Mouse (Mus musculus) gastrocnemius, postnatal 14 days (tissue): ENCODE results near the gene Prtg. TPM values are rescaled to one million over a fixed set of nuclear protein-coding genes. Genes with fewer than 3 reads are reported as not detected.

Experiments used
- DNase-seq: peaks from one replicate; pipeline ENCODE4 v3.0.0; 2021; ENCODE audit warnings: mixed read lengths
- intact Hi-C: fragments of 180-260 bp; cut with DNase I; formaldehyde crosslinking; loops from one replicate; pipeline ENCODE4 v1.15.1; 2025; ENCODE audit warnings: low total_unique reads
- total RNA-seq, 2 experiments: library from RNA; stranded (reverse); gene quantifications; 2 replicates each; pipeline ENCODE4 v1.2.3; 2021

The Prtg gene
- total RNA-seq, 2 experiments from 2014 or later = 0.45 to 0.80 TPM

DNA sequence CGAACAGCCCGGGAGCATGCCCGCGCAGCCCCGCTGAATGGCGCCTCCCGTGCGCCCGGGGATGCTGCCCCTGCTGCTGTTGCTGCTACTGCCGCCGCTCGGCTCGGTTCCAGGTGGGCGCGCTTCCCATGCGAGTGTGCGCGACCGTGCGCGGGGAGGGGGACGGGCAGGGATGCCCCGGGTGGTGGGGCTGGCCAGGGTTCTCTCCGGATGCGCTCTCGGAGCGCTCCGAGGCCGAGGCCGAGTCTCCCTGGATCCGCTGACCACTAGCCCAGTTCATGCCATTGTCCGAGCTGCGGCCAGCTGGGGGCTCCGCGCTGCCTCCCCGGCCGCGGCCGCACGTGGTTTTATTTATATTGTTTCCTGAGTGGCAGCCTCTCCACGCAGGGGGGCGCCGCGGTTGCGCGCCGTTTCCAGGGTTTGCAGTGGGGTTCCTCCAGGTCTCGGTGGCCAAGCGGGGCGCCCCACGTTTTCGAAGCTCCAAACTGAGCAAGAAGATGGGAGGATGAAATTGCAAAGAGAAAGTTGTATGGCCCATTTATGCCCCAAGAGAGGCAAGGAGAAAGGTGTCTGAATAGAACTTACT, 839 bp downstream of the Prtg start:
- DNase-seq = peak; percentile 59
- intact Hi-C loops = no loop called here

DNA sequence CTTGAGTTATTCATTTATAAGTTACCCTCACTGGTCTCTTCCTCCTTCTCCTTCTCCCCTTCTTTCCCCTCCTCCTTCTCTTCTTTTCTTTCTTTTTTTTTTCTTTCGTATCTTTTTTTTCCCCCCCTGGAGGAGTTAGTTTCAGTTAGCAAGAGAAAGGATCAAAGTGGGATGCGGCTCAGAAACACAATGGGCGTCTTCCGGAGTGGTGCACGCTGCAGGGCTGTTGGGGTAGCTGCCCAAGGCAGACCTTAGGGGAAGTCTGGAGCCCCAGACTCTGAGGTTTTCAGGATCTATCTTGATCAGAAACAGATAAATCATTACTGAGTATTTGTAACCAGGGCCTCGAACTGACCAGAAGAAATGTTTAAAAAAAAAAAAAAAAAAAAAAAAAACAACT, 1.5 kb downstream of the Prtg start:
- no peak for DNase-seq
- intact Hi-C loops = no loop called here

DNA sequence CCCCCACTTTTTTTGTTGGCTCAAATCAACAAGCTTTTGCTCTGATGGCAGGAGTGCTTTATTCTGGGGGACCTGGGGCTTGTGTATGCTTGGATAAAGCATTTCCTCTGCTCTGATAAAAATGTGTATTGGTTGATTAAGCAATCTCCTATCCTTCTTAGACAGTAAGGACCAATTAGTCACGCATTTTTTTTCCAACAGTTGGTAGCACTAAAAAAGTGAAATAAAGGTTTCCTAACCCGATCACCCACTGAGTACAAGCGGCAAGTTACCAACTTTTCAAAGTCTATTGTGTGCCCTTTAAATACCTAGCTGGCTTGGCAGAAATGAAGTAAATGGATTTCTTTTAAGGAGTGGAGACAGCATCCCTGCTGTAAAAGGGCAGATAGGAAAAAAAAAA, 1.9 kb downstream of the Prtg start:
- DNase-seq = no peak
- intact Hi-C loops = no loop called here

DNA sequence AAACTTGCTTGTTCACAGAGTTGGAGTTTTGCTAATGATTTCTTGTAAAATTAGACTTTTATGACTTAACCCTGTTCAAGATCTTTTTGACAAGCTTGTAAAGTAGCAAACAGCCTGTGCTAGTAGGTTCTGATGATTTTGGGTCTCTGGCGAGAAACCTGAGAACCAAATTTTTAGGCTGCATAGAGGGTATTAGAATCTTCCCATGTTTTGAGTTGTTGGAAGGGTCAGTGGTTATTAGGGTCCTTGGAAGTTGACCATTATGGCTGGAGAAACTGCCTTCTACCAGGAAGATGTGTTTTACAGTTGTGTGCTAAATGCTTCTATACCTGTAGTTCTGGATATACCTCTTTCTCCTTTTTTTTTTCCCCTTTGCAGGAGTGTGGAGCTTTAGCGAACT, 2.4 kb downstream of the Prtg start:
- intact Hi-C loops = no loop called here
- no peak for DNase-seq

DNA sequence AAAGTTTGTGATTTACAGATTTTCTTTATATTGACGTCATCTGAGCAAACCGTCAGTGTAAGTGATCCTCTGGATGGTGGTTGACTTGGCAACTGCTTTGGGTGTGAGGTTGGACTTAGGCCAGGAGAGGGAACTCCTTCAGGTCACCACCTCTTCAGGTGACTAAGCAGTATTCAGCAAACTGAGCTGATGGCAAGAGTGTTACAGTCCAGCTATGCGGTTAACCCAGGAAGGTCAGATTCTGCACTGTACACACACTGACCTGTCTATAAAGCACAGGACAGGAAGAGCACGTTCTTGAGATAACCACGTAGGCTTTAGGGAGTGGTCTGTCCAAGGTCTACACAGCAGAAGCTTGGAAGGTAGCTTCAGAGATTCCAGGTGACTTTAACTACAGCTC, 3.9 kb downstream of the Prtg start:
- intact Hi-C loops = no loop called here
- no peak for DNase-seq

DNA sequence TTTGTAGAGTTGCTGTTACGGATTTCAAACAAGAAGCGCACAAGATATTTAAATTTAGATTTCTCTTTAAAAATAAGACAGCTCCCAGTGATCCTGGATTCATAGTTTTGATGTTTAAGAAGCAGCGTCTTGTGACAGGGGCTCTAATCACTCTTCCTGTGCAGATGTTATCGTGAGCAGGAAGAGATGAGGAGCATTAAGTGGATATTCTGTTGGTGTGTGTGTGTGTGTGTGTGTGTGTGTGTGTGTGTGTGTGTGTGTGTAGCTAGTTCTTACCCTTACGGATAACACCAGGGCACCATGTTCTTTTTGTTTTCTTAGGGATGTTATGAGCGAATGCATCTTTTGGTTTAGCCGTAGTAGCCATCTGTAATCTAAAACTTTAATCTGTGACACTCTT, 5.4 kb downstream of the Prtg start:
- intact Hi-C loops = no loop called here
- DNase-seq = no peak

DNA sequence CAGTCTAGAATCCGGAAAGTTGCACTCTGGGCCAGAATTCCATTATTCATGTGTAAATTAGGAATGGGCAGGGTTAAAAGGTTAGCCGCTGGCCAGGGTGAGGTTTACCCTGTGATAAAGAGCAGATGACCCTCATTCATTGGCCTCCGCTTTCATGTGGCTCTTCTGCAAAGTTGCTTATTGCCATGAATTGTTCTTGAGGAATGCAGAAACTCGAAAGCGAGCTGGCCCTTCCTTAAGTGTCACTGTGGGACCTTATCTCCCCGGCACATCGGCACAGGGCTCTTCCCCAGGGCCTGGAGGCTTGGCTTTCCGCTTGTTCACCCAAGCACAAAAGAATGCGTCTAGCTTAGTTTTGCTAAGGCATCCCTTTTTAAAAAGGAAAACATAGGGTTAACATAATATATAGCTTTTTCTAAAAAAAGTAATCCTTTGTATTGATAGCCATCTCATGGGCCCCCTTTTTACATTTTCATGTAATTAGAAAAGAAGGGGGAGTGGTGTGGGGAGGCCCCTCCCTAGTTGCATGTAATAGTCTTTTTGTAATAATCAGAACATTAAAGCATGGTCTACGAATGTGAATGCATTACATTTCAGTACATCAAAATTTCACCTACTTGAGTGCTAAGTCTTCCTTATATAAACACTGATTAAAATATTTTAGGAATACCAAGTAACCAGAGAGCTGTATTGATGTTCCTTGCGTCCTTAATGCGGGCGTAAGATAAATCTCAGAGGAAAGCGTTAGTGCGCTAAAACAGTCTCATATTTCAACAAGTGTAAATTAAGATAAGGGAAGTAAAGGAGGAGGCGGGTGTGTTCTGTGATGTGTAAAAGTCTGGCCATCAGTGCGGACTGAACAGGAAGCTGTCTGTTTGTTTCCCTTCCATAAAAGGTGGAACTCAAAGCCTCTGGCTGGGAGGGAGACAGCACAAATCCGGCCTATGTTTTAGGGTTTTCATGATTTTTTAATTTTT, 6.2 kb downstream of the Prtg start:
- intact Hi-C loops = no loop called here
- no peak for DNase-seq

DNA sequence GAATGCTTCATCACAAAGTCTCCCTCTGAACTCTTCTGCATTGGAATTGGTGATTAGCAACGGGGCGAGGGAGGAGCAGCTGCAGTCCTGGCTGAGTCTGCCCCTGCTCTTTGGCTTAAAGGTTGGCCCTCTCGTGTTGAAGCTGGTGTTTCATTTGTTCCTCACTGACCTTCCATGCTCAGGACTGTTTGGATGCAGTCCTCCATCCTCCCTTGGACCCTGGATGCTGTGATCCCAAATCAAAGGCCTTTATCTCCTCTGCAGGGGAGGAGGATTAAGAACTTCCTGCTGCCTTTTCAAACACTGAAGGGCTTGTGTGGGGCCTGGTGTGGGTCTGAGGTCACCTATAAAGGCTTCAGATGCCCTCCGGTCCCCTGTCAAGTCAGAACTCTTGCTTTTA, 18.8 kb downstream of the Prtg start:
- no peak for DNase-seq
- intact Hi-C loops = no loop called here

DNA sequence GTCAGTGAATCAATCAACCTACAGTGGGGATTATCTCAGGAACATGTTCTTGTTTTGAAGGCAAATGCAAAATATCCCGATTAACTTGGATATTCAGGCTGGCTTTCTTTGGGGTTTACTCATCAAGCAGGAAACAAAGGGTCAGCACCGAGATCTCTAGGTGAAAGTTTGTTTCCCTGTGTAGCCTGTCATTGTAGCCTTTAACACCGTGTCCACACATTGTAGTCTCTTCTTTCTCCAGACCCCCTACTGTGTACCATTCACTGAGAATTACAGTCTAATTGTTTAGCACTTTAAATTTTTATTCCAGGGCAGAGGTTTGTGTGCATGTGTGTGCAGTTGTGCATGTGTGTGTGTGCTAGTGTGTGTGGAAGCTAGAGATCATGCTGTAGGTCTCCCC, 19.3 kb downstream of the Prtg start:
- DNase-seq = no peak
- intact Hi-C loops = no loop called here

DNA sequence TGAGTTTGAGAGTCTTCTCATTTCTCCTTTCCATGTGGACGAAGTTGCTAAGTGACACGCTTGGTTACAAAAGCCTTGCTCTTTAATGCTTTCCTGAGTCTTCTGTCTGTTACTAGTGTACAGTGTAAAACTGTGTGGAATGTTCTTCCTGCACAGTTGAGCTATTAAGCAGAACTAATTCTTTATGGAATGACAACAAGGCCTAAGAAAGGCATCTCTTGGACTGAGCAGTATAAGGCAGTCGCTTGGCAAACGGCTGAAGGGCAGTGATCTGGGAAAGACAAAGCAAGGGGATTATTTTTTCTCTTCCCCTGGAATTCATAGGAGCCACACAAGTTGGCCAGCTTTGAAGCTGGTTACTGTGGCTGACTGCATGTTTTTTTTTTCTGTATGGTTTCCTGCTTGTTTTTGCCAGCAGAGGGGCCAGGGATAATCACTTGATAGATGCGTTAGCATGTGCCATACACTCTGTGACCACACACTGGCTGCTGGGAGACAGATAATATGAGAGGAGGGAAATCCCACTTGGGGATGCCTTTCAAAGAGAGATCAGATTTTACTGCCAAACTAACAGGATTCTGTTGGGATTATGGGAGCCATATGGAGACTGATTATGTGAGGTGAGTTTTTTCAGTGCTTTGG, 22.1 kb downstream of the Prtg start:
- intact Hi-C loops = no loop called here
- DNase-seq = no peak

DNA sequence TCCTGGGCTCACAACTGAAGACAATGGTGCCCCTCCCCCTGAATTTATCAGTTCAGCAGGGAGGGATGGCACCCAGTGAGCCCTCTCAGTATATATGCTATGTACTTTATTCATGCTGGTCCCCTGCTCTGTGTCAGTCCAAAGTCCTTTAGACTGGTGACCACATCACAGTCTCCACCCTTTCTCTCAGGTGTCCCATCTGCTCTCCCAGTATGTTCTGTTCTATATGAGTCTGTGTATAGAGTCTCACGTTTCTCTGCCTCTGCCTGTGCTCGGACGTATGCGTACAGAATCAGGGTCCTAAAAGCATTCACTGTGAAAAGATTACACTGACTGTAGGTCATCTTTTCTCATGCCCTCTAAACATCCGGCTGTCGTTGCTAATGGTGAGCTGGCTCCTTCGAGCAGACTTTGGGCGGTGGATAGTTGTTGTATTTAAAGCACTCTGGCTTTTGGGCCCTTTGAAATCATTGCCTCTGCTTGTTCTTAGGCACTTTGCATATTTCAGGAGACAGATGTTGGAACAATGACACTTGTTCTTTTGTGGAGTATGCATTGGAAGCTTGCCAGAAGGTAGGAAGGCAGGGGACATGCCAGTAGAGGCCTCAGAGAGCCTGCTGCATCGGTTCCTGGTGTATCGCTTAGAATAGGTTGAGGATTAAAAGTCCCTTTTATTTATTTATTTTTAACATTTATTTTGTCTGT, 27.5 kb downstream of the Prtg start:
- intact Hi-C loops = no loop called here
- DNase-seq = no peak

DNA sequence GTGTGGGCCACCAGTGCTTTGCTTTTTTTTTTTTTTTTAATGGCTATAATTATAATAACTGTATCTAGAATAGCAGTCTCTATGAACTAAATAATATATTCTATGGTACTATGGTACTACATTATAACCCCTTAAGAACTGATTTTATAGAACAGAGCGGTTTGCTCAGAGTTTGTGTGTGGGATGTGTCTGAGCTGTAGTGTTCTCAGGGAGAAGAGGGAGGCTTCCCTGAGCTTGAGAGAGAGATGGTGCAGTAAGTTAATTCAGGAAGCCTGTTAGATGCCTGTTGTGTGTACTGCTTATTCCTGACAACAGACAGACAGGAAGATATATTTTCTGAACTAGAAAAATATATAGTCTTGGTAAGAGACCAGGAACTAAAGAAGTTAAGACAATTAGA, 28.3 kb downstream of the Prtg start:
- intact Hi-C loops = no loop called here
- no peak for DNase-seq

DNA sequence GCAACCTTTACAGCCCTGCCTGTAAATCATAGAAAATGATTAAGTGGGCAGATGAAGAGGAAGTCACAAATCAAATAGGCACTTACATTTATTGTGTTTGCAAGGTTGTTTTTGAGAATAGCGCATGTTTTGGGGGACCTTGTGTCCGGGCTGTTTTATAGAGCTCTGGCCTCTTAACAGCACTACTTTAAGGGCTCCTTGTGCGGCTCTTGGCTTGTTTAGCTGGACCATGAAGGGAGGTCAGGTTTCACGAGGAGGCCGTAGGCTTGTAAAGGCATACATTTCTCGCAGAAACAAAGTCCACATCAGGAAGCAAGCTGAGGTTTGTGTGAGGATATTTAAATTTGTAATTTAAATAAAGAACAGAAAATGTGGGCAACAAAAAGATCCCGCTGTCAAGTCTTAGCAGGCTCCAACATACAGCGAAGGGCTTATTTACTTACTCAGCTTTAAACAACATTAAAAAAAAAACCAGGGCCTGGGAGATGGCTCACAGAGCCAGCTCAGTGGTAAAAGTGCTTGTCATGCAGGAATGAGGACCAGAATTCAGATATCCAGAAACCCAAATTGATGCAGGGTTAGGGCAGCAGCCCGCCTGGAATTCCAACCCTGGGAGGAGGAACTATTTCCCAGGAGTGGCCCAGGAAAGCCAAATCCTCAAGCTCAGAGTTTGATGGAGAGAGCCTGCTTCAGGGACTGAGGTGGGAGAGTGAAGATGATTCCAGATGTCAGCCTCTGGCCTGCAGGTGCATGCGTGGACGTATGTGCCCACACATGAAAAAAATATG, 30.2 kb downstream of the Prtg start:
- intact Hi-C loops = no loop called here

DNA sequence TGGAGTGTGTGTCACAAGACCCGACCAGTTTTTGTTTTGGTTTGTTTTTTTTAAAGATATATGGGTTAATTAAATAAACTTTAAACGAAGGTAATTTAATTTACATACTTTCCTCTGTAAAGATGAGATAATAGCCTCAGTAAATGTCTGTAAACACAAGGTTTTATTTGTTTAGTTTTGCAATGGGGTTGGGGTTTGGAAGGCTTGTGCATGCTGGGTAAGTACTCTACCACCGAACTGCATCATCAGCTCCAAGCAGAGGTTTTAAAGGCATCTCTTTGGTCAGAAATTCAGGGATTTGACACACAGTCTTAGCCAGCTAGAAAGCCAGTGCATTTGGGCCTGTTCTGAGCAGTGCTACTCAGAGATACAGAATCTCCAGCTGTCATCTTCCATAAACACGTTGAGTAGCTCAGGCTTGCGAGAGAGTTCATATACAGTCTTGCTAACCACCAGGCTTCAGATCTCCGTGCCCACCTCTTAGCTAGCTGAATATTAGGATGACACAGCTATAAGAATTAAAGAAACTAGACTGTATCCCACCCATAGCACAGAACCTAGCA, 31.0 kb downstream of the Prtg start:
- intact Hi-C loops = no loop called here
- DNase-seq = no peak

More for the DNA sequence above, 30.2 kb downstream of the Prtg start:
- DNase-seq = no peak

DNA sequence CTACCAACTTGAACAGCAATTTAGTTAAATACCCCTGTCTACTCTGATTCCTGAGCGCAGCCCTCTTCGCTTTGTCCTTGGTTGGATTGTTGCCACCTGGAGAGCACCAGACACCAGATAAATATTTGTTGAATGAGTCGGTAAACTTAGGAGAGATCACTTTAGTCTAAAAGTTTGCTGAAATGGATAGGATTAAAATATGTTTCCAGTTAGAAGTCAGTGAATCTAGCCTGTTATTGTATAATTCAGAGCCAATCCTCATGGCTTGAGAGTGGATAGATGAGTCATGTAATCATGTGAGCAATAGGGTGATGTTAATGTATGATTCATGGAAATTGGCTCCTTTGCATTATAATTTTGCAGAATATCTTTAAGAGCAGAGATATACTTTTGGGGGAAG, 31.6 kb downstream of the Prtg start:
- intact Hi-C loops = no loop called here
- no peak for DNase-seq

DNA sequence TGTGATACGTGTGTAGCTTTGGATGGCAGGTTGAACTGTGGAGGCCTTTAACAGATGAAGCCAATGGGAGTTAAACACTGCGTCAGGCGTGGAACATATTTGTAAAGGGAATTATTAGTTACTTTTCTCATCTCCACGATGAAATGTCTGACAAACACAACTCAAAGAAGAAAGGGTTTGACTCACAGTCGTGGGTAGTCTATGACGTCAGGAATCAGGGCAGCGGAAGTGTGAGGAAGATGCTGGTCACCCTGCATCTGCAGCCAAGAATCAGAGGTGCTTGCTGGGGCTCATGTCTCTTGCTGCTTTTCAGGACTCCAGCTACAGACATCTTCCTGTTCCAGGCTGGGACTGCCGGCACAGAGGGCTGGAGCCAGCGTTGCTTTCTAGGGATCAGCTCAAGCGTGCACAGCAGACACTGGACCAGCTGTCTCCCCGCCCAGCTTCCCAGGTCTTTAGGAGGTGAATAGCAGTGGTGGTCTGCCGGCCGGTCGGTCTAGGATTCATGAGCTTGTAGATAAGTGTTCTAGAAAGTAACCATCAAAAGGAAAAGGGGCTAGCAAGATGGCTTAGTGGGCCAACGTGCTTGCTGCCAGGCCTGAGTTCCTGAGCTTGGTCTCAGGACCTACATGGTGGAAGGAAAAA, 32.8 kb downstream of the Prtg start:
- intact Hi-C loops = no loop called here

DNA sequence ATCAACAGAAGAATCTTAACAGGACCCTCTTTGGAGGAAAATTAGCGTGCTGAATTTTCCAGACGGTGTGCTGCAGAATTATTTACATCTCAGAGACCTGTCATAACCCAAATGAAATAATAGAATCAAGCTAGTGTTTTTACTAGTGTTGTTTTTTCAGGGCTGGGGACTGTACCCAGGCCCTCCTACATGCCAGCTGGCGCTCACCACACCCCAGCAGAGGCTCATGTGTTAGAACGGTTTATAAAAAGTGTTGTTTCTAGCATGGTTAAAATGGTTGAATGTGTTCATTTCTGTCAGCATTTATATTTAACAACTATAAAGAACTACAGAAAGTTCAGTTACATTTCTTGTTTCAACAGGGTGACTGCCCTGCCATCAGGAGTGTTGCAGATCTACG, 37.8 kb downstream of the Prtg start:
- DNase-seq = no peak

More for the DNA sequence above, 32.8 kb downstream of the Prtg start:
- DNase-seq = no peak

DNA sequence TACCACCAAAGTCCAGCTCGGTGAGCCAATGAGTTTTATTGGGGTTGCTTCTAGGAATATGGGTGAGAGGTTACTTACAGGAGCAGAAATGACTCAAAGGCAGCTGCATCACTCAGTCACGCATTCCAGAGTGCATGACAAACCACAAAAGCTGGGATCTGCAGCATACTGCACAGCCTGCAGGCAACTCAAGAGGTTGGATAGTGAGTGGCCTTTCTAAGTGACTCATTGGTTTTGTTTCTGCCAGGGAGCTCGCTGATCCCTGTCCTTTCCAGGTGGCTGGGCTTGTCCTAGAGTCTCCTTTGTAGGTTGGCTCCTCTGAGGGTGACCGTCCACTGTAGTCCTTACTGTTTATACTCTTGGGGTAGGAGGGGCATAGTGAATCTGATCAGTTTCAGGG, 39.5 kb downstream of the Prtg start:
- intact Hi-C loops = no loop called here
- DNase-seq = no peak

More for the DNA sequence above, 37.8 kb downstream of the Prtg start:
- intact Hi-C loops = no loop called here

DNA sequence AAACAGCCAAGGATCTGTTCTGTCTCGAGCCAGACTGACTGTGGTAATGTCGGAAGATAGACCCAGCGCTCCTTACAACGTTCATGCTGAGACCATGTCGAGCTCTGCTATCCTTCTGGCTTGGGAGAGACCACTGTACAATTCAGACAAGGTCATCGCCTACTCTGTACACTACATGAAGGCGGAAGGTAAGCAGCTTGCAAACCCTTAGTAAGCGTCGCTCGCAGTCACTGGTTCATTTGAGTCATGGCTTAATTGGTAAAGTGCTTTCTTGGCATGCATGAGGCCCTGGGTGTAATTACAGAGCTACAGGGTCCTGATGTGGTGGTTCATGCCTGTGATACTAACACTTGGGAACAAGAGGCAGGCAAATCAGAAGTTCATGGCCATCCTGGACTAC, 44.9 kb downstream of the Prtg start:
- intact Hi-C loops = no loop called here
- DNase-seq = no peak
